Mouse (Mus musculus) neural tube, embryonic 10.5 days (tissue): Measurements from ENCODE around the gene Tgm4.

Experiments
- DNase-seq: peaks from one replicate; pipeline ENCODE4 v3.0.0-alpha.2; 2017; ENCODE audit warnings: low spot score; ENCODE audit errors: extremely low spot score

Tgm4 gene

GRCm38 (mm10) chr9:123104362-123104761, 69.8 kb downstream of the Tgm4 start:
- no peak for DNase-seq

- no peak for DNase-seq
These were observed 72.7 kb downstream of the Tgm4 start for GRCm38 (mm10) chr9:123107186-123107585.

- no peak for DNase-seq
These were observed 74.7 kb downstream of the Tgm4 start for GRCm38 (mm10) chr9:123109188-123109587.

- DNase-seq, result no peak
These were observed 77.3 kb downstream of the Tgm4 start for GRCm38 (mm10) chr9:123111751-123112221.

- DNase-seq, result peak; percentile 91
These were observed 78.4 kb downstream of the Tgm4 start, which contains the start of the genes Zdhhc3 and Exosc7 for GRCm38 (mm10) chr9:123112805-123113521. Gene Zdhhc3 (minus strand): TSS chr9:123113205. Gene Exosc7 (plus strand): TSS chr9:123113215.

- DNase-seq, result no peak
These were observed 79.4 kb downstream of the Tgm4 start for GRCm38 (mm10) chr9:123113931-123114330.

GRCm38 (mm10) chr9:123115566-123115965, 81.0 kb downstream of the Tgm4 start:
- DNase-seq, result no peak
